9 mouse cellular contexts compared by ENCODE assay signal in the genomic region with DNA sequence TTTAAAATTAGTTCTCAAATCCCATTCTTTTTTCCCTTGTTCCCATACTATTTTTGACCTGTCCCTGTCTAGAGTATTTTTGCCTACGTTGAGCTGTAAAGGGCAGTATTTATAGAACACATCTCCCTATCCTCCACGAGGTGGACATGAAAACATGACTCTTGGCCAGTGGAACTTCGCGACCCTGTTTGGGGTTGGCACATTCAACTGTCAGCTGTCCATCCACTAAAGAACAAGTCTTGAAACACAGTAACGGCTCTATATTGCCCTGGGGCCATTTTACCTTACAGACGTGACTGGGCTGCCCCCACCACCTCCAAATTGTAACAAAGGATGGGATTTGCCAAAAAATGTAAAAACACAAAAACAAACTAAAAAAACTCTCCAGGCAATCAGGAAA. TPM values are rescaled to one million over a fixed set of nuclear protein-coding genes. Genes with fewer than 3 reads are reported as not detected.
DNase-seq lines count a peak whose midpoint lies in the region; ATAC-seq and TF ChIP-seq lines count a peak whose summit lies in the region.
"Had no signal": no experiment of that assay in that cellular context is flagged by ENCODE, and none has a peak within 500 bp of the region (broad histone marks: within the 10 kb centered on the region; RNA-seq: fewer than 3 reads in every experiment).

No protein-coding gene starts in this region.

- H3K4me2 ChIP-seq in lung, embryonic 14.5 days: peak overlapping the region; percentile 82
- peak overlapping the region; percentile 60 for H3K4me2 ChIP-seq in embryonic facial prominence, embryonic 14.5 days (ENCODE audit: low read depth, low read length)
- peak overlapping the region; percentile 65 for H3K4me2 ChIP-seq in intestine, embryonic 15.5 days (replicated peaks)
- H3K4me2 ChIP-seq in midbrain, embryonic 13.5 days (replicated peaks): peak overlapping the region; percentile 69

- peaks cover 11% of the 10 kb centered on the region for H3K4me1 ChIP-seq in lung, embryonic 14.5 days (ENCODE audit: insufficient read depth)
- peaks cover 13% of the 10 kb centered on the region for H3K4me1 ChIP-seq in embryonic facial prominence, embryonic 14.5 days (ENCODE audit: control insufficient read depth, insufficient read depth, low read length)
- H3K4me1 ChIP-seq in intestine, embryonic 15.5 days (replicated peaks): 0 out of 2 replicates have a peak, but pooled peaks cover 13% of the 10 kb centered on the region
- peaks cover 18% of the 10 kb centered on the region for H3K4me1 ChIP-seq in midbrain, embryonic 13.5 days (replicated peaks)

- H3K27me3 ChIP-seq in lung, embryonic 14.5 days (ENCODE audit: insufficient read depth, low read length): no peaks in the 10 kb centered on the region
- no peaks in the 10 kb centered on the region for H3K27me3 ChIP-seq in embryonic facial prominence, embryonic 14.5 days (replicated peaks; ENCODE audit: control insufficient read depth, insufficient read depth, low read length)
- H3K27me3 ChIP-seq in intestine, embryonic 15.5 days (replicated peaks): no peaks in the 10 kb centered on the region
- no peaks in the 10 kb centered on the region for H3K27me3 ChIP-seq in midbrain, embryonic 13.5 days

- H3K9me3 ChIP-seq in lung, embryonic 14.5 days (ENCODE audit: low read depth, low read length): no peaks in the 10 kb centered on the region
- no peaks in the 10 kb centered on the region for H3K9me3 ChIP-seq in embryonic facial prominence, embryonic 14.5 days (ENCODE audit: control insufficient read depth, low read length)
- H3K9me3 ChIP-seq in intestine, embryonic 15.5 days: no peaks in the 10 kb centered on the region
- no peaks in the 10 kb centered on the region for H3K9me3 ChIP-seq in midbrain, embryonic 13.5 days

- WGBS in lung, embryonic 14.5 days: under 1% methylated on average over 6 of the region's 6 CpGs
- under 1% methylated on average over 6 of the region's 6 CpGs for WGBS in embryonic facial prominence, embryonic 14.5 days
- under 1% methylated on average over 6 of the region's 6 CpGs for WGBS in intestine, embryonic 15.5 days
- WGBS in midbrain, embryonic 13.5 days: 0% methylated on average over 6 of the region's 6 CpGs

- peak overlapping the region; percentile 83 for H3K4me3 ChIP-seq in lung, embryonic 14.5 days (ENCODE audit: low read depth, low read length)
- peak overlapping the region; percentile 89 for H3K4me3 ChIP-seq in embryonic facial prominence, embryonic 14.5 days (ENCODE audit: low read depth, low read length)
- peak overlapping the region; percentile 84 for H3K4me3 ChIP-seq in intestine, embryonic 15.5 days (replicated peaks)
- peak overlapping the region; percentile 78 for H3K4me3 ChIP-seq in midbrain, embryonic 13.5 days (replicated peaks)

- H3K36me3 ChIP-seq in lung, embryonic 14.5 days (ENCODE audit: insufficient read depth): peaks cover 17% of the 10 kb centered on the region
- peaks cover 18% of the 10 kb centered on the region for H3K36me3 ChIP-seq in embryonic facial prominence, embryonic 14.5 days (ENCODE audit: control insufficient read depth, insufficient read depth, low read length)
- H3K36me3 ChIP-seq in intestine, embryonic 15.5 days: 0 out of 2 replicates have a peak, but pooled peaks cover 7% of the 10 kb centered on the region
- H3K36me3 ChIP-seq in midbrain, embryonic 13.5 days: peaks cover 16% of the 10 kb centered on the region

- ATAC-seq in lung, embryonic 14.5 days (ENCODE audit: insufficient read depth): peak; percentile 23; the same call in 1 of the 2 replicates
- ATAC-seq in embryonic facial prominence, embryonic 14.5 days (ENCODE audit: low read depth): no peak
- ATAC-seq in intestine, embryonic 15.5 days: peak; percentile 23; the same call in 1 of the 2 replicates
- ATAC-seq in midbrain, embryonic 13.5 days: peak; percentile 19

- H3K9ac ChIP-seq in lung, embryonic 14.5 days: peak overlapping the region; percentile 97
- H3K9ac ChIP-seq in embryonic facial prominence, embryonic 14.5 days (ENCODE audit: low read depth, low read length): peak overlapping the region; percentile 98
- peak overlapping the region; percentile 91 for H3K9ac ChIP-seq in intestine, embryonic 15.5 days
- peak overlapping the region; percentile 94 for H3K9ac ChIP-seq in midbrain, embryonic 13.5 days (replicated peaks)

- TF ChIP-seq CTCF in lung, embryonic 14.5 days (IDR thresholded peaks at IDR 0.05; ENCODE audit: low read depth): peak; percentile 34

- H3K27ac ChIP-seq in lung, embryonic 14.5 days (ENCODE audit: low read depth): peak overlapping the region; percentile 99
- H3K27ac ChIP-seq in embryonic facial prominence, embryonic 14.5 days (replicated peaks; ENCODE audit: low read depth, low read length): peak overlapping the region; percentile 99
- H3K27ac ChIP-seq in intestine, embryonic 15.5 days: peak overlapping the region; percentile 99
- peak overlapping the region; percentile 99 for H3K27ac ChIP-seq in midbrain, embryonic 13.5 days

- DNase-seq in lung, embryonic 14.5 days: peak; percentile 67
- no peak for DNase-seq in lung, postnatal 14 days
- peak; percentile 40 for DNase-seq in embryonic facial prominence, embryonic 14.5 days (ENCODE audit: low spot score)
- no peak for DNase-seq in right cerebral cortex, postnatal 4 days
- DNase-seq in thymus, postnatal 0 days (ENCODE audit: low spot score): no peak
- no peak for DNase-seq in thymus, postnatal 4 days

RNA-seq across cellular contexts. Expression of a gene that starts 1.0 kb away (rescaled TPM):
- 49.2 and 52.4 TPM in 2 replicates for polyA plus RNA-seq in lung, embryonic 14.5 days (2014; fragmentation: Nextera tagmentation; extraction: Ambion mirVana)
- 43.0 and 47.6 TPM in 2 replicates for polyA plus RNA-seq in embryonic facial prominence, embryonic 14.5 days (2014; fragmentation: Nextera tagmentation; extraction: Ambion mirVana)
- polyA plus RNA-seq in intestine, embryonic 15.5 days (2015; fragmentation: Nextera tagmentation; extraction: Ambion mirVana): 28.0 and 31.1 TPM in 2 replicates
- 31.5 and 32.9 TPM in 2 replicates for polyA plus RNA-seq in midbrain, embryonic 13.5 days (2015; fragmentation: Nextera tagmentation; extraction: Ambion mirVana)
- polyA plus RNA-seq in thymus, postnatal 0 days (2015; fragmentation: Nextera tagmentation; extraction: Ambion mirVana): 3.2 and 4.9 TPM in 2 replicates

RNA-seq across cellular contexts. Expression of a gene that starts 24.2 kb away (rescaled TPM):
- polyA plus RNA-seq in lung, embryonic 14.5 days (2014; fragmentation: Nextera tagmentation; extraction: Ambion mirVana): 0.81 and 0.82 TPM in 2 replicates
- 0.72 and 0.93 TPM in 2 replicates for polyA plus RNA-seq in embryonic facial prominence, embryonic 14.5 days (2014; fragmentation: Nextera tagmentation; extraction: Ambion mirVana)
- 0.41 and 0.44 TPM in 2 replicates for polyA plus RNA-seq in intestine, embryonic 15.5 days (2015; fragmentation: Nextera tagmentation; extraction: Ambion mirVana)
- 1.9 and 2.8 TPM in 2 replicates for polyA plus RNA-seq in midbrain, embryonic 13.5 days (2015; fragmentation: Nextera tagmentation; extraction: Ambion mirVana)
- polyA plus RNA-seq in thymus, postnatal 0 days (2015; fragmentation: Nextera tagmentation; extraction: Ambion mirVana): 0.36 and 0.52 TPM in 2 replicates
- polyA plus RNA-seq: spleen, adult 2 months had no signal

Comparison
In these comparisons a context has a peak if more than half of its experiments do, and no peak if none do; other contexts are left out.
1. DNase-seq: peak in lung, embryonic 14.5 days (single experiment) and embryonic facial prominence, embryonic 14.5 days (single experiment); none in lung, postnatal 14 days (single experiment), right cerebral cortex, postnatal 4 days (single experiment), thymus, postnatal 0 days (single experiment) and thymus, postnatal 4 days (single experiment).
2. Peak in every context shown above with its lines, with median percentiles within 50 percentile points of each other: H3K27ac ChIP-seq, H3K4me2 ChIP-seq, H3K4me3 ChIP-seq and H3K9ac ChIP-seq.